Mouse (Mus musculus): ENCODE results near the gene Tut7.
"Not testable (repeated sequence)": the region's sequence is repeated elsewhere in the genome, so short reads cannot be mapped to it uniquely, and the experiment has no call there.

Tut7 gene

DNA sequence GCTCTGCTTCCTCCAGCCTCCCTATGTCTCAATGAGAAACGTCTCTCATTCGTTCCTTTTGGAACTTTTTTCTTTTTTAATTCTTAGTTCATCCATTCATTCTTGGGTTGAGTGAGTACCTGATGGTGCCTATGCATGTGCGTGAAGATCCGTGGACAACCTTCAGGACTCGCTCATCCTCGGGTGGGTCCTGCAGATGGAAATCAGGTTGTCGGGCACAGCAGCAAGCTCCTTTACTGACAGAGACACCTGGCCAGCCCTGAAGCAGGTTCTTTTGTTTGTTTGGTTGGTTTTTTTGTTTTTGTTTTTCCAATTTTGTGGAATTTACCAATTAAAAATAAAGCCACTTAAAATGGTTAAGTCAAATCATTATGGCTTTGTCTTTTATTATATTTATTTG lies 9.9 kb upstream of the Tut7 start:
- DNase-seq (ENCODE audit: extremely low spot score) = no peak

DNA sequence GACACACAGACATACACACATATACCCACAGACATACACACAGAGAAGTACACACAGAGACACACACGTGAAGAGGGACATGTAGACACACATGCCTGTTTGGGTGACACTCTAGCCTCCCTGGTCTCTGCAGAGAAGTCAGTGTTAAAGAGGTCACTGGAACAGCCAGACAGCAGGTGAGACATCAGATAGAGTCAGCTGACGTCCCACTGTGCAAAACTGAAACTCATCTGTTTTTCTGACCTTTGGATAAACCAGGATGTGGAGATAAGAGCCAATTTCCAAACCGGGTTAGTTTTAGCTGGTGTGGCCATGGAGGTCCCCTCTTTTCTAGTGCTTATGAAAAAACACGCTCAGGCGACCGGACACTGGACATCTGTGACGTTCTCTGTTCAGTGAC lies 9.5 kb upstream of the Tut7 start:
- DNase-seq (ENCODE audit: extremely low spot score) = no peak

DNA sequence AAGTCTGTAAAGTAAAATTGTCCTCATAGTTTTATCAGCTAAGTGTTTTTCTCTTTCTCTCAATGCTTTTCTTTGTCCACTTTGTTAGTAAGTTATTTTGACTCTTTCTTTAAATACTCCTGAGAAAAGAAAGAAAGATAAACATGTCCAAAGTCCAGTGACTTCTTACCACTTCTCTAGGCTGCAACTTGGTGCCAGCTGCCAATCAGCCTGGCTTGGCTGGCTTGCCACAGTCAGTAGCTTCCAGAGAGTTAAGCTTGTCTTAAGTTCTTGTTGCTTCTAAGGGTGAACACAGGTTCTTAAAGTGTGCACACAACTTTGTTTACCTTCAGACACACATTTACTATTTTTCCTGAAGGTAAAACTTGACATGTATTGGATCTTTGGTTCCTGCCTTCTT lies 3.0 kb upstream of the Tut7 start:
- no peak for DNase-seq (ENCODE audit: extremely low spot score)

DNA sequence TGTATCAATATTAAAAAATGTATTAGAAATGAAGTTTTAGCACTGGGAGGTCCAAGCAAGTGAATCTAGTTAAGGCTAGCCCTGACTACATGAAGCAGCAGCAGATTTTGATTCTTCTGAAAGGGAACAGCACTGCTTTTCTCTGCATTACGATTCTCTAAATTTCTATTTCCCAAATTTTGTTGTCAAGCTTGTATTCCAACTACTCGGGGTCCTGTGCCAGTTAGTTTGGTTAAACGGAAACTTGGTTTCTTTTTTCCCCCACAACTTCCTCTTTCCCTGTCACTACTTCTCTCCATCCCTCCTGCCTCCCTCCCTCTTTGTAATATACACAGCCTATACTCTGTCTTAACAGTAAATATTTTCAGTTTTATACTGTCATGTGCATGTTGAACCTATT lies 2.1 kb downstream of the Tut7 start:
- DNase-seq (ENCODE audit: extremely low spot score) = no peak

DNA sequence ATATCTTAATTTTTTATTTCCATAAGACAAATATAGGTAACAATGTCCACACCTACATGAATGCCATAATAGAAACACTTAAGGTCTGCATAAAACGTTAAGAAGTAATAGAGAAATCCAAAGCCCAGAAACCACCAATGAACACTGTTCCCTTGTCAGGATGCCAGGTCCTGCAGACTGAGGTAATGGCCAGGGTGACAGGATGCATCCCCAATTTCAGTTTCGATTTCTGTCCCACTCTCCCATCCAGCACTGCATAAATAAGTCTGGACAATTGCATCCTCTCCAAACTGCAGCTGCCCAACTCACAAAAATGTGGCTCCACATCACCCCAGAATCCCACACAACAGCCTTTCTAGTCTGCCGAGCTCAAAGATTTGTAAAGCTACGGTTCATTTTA lies 2.8 kb downstream of the Tut7 start:
- DNase-seq (ENCODE audit: extremely low spot score) = no peak

DNA sequence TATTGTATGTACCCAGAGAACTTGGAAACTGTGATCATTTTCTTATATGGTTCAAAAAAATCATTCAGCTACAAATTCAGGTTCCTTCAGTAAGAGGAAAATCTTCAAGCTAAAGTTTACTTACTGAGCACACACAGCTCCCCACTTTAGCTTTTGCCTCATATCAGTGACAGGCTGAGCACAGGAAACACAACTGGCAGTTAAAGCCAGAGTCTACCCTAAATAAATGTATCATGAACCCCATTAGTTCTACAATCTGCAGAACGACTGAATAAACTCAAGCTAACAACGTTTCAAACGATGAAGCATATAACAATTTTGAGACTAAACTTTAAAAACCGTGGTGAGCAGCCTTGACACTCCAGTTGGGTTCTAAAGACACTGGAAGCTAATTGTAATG lies 5.6 kb downstream of the Tut7 start:
- no peak for DNase-seq (ENCODE audit: extremely low spot score)

DNA sequence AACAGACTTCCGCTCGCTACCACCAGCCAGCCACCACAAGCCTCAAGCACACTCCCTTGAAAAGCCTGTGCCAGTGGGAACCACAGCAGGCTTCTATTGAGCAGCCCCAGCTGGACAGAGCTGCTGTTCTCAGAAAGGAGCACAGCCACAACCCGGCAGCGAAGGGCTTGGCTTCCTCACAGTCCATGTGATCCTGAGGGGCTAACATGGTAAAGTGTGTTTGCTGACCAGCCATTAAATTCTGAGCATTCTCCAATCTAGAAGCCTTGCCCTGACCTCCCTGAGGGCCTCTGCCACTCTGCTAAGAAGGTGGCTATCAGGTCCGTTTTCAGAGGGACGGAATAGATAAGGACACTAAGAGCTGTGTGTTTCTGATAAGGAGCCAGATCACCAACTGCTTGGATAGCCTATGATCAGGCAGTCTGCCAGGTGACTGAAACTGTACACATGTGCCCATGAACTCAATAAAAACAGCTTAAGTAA lies 8.8 kb downstream of the Tut7 start:
- DNase-seq (ENCODE audit: extremely low spot score) = no peak

DNA sequence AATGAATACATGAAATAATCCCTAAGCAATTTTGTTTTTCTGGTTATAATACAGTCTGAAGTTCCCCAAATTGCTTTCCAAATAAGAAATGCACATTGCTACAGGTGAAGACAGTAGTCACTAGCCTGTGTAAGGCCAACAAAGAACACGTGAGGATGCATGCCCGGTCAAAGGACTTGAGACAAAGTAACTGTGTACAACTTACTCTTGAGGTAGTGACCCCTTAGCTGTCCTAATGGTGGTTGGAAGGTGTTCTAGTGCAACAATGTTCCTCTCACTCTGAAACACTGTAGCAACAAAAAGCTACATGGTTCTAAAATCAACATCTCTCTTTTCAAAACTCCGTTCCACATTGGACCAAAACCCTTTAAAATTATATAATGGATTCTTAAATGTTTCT lies 11.4 kb downstream of the Tut7 start:
- DNase-seq (ENCODE audit: extremely low spot score) = no peak

DNA sequence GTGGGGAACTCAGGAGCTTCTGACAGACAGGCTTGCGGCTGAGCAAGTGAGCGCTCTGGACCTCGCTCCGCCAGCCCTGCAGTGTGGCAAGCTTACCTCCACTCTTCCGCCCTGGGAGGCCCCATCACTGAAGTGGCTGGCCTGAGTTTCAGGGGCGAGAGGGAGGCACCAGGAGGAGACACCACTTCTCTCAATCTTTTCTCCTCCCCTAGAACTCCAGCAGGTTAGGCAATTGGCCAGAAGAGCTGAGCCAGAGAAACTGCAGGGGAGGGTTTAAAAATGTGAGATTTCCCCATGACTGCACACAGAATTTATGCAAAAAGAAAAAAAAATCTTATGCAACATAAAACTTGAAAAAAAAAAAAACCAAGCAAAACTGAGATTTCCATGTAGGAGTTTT lies 21.9 kb downstream of the Tut7 start:
- DNase-seq (ENCODE audit: extremely low spot score) = no peak

DNA sequence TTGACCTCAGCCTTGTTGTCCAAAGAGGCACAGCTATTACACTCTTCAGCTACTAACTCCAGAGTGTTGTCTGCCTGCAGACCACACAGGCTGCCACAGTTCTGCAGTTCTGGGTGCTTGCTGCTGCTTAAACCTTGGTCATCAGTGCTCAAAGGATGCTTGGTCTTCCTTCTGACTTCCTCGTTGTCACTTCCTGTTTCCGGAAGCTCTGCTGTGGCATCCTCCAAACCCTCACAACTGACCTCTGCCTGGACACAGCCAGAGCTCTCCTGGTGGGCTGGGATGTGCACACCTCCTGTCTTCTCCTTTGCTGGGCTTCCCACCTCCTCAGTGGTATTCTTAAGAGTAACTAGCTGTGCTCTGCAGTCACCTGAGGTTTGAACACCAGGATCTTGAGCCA lies 22.9 kb downstream of the Tut7 start:
- DNase-seq (ENCODE audit: extremely low spot score) = no peak

DNA sequence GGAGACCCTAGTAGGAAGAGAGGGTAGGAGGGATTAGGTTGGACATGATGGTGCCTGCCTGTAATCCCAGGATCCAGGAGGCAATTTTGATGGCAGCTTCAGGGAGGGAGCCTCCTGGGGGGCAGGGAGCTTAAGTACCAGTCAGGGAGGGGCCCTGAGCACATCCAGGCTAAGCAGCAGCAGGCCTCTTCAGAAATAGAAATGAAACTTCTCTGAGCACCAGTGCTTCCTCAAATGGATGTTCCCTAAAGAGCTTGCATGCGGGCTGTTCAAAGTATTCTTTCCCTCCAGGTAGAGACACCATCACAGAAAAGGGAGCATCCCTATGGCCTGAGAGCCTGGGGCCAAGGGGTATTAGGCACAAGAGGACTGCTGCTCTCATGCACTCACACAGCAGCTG lies 24.6 kb downstream of the Tut7 start:
- DNase-seq (ENCODE audit: extremely low spot score) = no peak

DNA sequence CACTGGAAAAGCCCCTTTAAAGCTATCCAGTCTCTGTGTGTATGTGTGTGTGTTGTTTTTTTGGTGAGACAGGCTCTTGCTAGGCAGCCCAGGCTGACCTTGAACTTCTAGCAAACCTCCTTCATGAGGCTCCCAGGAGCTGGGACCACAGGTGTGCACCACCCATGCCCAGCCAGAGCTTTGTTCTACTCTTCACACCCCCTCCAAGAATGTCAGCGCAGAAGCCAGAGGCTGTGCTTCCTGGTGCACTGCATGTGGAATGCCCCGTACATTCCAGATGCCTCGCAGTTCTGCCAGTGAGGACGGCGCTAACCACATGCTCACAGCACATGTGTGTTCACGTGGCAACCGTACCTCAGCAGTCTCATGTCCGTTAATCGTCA lies 26.5 kb downstream of the Tut7 start:
- DNase-seq (ENCODE audit: extremely low spot score) = no peak

DNA sequence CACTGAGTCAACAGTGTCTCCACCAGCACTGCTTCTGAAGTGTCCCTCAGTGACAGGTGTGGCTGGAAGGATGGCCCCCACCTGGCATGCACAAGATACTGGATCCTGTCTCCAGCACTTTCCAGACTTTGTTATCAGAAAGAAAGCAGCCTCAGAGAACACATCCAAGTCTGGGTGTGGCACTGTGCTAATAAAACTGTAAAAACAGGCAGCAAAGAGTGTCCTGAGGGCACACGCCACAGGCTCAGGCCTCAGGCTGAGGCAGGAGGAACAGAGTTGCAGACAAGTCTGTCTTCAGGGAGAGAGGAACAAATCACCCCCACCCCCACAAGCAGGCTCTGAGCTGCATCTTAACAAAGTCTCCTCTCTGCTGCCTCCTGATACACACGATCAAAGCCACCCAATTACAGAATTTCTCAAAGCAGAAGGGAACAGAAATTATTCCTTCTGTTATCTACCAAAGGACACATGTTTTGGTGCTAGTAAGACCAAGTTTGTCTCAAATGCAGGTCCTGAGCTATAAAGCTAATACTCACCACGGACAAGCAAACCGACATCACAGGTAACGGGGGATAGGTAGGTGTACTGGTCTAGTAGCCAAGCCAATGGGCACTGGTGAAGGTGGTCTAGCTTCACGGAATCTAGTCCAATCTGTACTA lies 27.0 kb downstream of the Tut7 start:
- DNase-seq (ENCODE audit: extremely low spot score) = no peak

DNA sequence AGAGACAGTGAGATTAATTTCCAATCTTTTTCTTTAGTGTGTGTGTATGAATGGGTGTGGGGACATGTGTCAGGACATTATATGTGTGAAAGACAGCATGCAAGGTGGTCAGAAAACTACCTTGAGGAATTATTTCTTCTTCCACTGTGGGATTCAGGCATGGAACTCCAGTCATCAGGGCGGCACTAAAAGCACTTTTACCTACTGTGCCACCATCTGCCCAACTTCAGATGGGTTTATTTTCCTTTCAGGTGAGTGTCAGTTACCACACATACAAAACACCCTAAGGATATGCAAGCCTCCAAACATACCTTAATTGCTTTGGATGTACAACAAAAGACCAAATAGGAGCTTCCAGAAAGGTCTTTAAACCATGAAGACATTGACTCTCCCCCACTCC lies 28.2 kb downstream of the Tut7 start:
- no peak for DNase-seq (ENCODE audit: extremely low spot score)

DNA sequence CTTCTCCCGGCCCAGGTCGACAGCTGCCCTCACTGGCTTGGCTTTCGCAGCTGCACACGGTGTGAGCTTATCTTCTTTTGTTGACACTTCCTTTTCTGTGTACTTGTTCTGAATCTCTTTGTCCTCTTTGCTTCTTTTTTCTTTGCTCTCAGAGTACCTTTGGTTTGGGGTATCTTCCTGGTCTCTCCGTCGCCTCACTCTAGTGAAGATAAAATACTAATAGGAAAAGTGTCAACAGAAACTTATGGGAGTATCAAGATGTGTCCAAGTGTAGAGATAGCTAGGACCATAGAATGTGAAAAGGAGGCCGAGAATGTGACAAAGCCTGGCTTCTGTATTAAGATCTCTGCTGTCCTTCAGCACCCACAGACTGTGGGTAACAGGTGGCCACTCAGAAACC lies 40.8 kb downstream of the Tut7 start, which contains the start of gene Gm49354:
TSS of gene Gm49354 (minus strand) at position 101 of the 400 bp plus-strand sequence.
- DNase-seq (ENCODE audit: extremely low spot score) = no peak

DNA sequence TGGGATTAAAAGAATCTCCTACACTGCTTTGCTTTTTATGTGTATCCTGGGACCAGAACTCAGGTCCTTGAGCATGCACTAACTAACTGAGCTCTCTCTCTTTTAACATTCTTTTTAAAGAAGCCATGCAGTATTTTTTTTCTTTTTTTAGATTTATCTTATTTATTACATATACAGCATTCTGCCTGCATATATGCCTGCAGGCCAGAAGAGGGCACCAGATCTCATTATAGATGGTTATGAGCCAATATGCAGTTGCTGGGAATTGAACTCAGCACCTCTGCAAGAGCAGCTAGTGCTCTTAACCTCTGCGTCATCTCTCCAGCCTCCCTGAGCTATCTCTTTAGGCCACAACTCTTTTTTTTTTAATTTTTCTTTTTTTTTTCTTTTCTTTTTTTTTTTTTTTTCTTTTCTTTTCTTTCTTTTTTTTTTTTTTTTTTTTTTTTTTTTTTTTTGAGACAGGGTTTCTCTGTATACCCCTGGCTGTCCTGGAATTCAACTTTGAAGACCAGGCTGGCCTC lies 43.1 kb downstream of the Tut7 start:
- not testable (repeated sequence) for DNase-seq (ENCODE audit: extremely low spot score)

DNA sequence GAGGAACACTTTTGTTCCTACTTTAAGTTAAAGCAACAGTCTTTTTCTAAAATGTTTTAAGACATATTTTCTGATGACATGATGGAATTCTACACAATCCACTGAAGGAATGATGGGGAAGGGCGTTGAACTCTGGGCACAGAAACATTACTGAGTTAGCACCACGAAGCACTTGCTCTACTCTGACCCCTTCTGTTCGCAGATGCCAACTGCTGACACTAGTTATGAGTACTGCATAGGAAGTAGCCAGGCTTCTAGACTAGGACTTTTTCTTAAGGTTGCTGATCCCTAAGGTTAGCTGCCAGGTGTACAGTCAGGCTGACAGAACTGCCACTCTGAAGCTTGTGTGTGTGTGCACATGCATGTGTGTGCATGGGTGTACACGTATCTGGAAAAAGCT lies 43.7 kb downstream of the Tut7 start:
- no peak for DNase-seq (ENCODE audit: extremely low spot score)

DNA sequence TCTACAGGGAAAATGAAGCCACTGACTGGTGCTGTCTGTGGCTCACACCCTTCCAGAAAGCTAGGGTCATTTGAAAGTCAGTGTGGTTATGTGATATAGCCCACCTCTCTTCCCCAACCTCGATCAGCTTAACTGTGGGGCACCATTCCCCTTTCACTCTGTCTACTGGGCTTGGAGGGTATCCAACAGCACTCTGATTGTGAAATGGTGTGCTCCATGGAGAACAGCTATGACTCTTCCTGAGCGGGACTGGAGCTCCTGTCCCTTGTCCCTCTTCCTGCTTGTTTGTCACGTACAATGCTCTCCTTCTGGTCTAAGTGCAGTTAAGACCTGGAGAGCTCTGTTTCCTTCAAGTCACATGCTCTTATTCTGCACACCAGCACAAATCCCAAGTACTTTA lies 47.8 kb downstream of the Tut7 start:
- no peak for DNase-seq (ENCODE audit: extremely low spot score)

DNA sequence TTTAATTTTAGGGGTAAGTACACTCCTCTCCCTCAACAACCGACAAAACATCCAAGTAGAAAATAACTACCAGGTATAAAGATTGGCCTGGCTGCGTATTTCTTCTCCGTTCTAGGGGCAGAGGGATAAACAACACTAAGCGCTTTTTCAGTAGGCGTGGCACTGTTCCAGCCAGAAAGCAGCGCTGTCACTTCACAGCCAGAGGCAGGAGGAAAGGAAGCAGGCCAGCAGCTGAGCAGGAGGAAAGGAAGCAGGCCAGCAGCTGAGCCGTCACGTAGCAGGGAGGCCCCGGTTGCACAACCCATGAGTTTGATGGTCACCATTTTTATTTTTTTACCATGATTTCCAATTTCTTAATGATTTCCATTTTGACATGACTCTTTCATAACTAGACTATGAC lies 51.7 kb downstream of the Tut7 start:
- no peak for DNase-seq (ENCODE audit: extremely low spot score)

DNA sequence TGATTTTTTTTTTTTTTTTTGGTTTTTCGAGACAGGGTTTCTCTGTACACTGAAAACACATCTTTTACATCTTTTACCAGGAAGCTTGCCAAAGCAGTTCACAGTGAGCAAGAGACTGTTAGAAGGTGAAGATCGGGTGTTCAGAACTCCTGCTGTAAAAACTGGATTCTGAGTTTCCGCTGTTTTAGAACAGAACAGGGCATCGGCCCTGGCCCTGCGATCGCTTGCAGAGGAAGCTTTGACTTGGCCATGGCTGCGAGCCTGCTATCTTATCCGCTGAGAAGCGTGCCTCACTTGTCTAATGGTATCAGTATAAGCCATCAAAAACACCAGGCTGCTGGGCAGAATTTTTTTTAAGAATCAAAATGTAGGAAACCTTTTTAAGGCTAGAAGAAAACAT lies 52.1 kb downstream of the Tut7 start:
- no peak for DNase-seq (ENCODE audit: extremely low spot score)

DNA sequence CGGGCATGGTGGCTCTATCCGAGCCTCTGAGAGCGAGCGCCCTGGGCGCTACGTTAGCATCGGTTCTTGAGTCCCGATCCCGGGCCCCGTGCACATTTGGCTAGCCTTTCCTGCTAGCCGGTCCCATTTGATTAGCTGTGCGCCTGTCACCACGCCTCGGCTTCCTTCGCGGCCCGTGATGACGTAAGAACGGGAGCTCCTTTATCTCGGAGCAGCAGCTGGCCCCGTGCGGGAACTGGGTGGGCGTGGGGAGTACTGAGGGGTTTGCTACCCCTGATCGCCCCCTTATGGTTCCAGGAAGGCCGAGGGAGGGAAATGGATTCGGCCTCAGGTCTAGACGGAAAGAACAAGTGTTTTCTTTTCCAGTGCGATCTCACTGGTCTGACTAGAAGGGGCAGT lies 52.8 kb downstream of the Tut7 start:
- peak; percentile 91 for DNase-seq (ENCODE audit: extremely low spot score)

DNA sequence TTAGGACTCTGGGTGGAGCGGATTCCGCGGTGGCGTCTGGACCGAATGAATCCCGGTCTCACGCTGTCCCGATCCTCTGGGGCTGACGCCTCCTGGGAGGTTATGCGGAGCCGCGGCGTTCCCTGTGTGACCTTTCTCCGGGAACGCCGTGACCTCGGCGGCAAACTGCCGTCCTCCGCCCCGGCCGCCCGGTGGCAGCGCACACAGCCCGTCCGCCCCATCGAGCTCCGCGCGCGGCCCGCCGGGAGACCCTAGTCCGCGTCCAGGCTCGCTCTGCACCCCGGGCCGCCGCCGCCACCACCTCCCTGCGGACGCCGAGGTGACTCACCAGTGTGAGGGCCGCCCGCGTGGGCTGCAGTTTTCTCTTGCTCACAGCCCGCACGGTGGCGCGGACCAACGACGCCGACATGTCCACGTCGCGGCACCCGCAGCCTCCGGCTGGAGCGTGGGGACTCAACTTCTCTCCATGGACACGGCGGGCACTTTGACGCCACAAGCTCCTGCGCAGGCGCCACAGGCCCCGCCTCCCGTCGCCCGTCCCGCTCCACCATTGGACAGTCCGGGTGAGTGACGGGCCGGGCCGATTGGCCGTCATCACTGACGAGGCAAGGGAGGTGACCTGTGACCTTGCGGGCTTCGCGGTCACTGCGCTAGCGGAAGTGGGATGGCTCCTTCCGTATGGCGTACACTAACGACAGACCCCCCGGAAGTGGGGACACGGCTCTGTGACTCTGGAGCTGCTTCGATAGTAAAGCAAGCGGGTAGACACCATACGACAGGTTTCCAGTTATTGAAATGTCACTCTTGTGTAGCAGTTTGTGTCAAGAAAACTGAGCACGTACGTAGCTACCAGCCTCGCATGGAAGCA lies 53.4 kb downstream of the Tut7 start, which contains the start of gene Isca1:
TSS of gene Isca1 (minus strand) at position 515 of the 868 bp plus-strand sequence.
- peak; percentile 100 for DNase-seq (ENCODE audit: extremely low spot score)

DNA sequence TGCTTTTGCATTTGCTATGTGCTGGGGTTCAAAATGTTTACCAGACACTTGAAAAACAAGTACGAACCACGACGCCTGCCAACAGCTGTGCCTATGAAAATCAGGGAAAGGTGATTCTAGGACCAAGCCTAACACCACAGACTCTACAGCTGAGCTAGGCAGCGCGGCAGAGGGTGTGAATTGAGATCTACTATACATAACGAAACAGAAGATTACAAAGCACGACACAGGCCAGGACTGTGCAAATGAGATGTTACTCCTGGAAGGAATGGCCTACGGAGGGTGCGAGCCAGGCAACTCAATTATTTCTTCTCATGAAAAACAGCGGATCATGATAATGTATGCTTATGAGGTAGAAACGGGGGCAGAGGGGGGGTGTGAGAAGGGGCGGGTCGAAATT lies 54.4 kb downstream of the Tut7 start:
- no peak for DNase-seq (ENCODE audit: extremely low spot score)
